Mouse (Mus musculus): ENCODE data around the gene Cpt2. TPM values are rescaled to one million over a fixed set of nuclear protein-coding genes. Genes with fewer than 3 reads are reported as not detected.
A peak's percentile ranks its signal among the peaks of the same experiment; 100 is the strongest.

The Cpt2 gene
- total and polyA plus RNA-seq, 3 experiments: 10.8 to 14.1 (median 13.5) TPM

GRCm38 (mm10) chr4:107923803-107924194 is 389 bp upstream of the Cpt2 start:
- Histone ChIP-seq H3K36me3 (replicated peaks in 1 of 2; ENCODE audit: control insufficient read depth in 1 of 2, insufficient read depth in 1 of 2, low read length in 1 of 2) (peaks cover 0 to 5% of the 10 kb centered on the region in 2 experiments), H3K9ac (ENCODE audit: insufficient read depth, low read depth) (no peak overlapping the region; the same call in 1 of the 2 replicates), H3K4me2 (ENCODE audit: insufficient read depth, low read depth, poor library complexity, severe bottlenecking) (peak overlapping the region; percentile 79), H3K4me3 (replicated peaks in 1 of 3; ENCODE audit: low read depth in 2 of 3, low read length in 2 of 3, poor library complexity in 1 of 3) (peak overlapping the region in 2 of 3 experiments; percentile 48 to 94), H3K4me1 (ENCODE audit: control insufficient read depth in 1 of 2, insufficient read depth in 2 of 2) (peaks cover 7 to 11% of the 10 kb centered on the region in 2 experiments), H3K79me2 (replicated peaks; ENCODE audit: control insufficient read depth, extremely low read depth, insufficient read depth, poor library complexity, severe bottlenecking) (no peaks in the 10 kb centered on the region), H3K27me3 (replicated peaks) (peaks cover 2% of the 10 kb centered on the region), H3K9me3 (replicated peaks; ENCODE audit: low read length) (no peaks in the 10 kb centered on the region), H3K27ac (ENCODE audit: insufficient read depth, low read depth) (no peak overlapping the region)
- in situ Hi-C loops (cut with MboI; ENCODE audit: low pct_ligation_motif_present, low pct_unique_long_range_greater_than_20kb, low sequenced_read_pairs) (no loop called here), dilution Hi-C loops (cut with MboI; ENCODE audit: extremely low pct_ligation_motif_present, extremely low pct_unique_long_range_greater_than_20kb, low sequenced_read_pairs) (no loop called here)
- DNase-seq (ENCODE audit: extremely low read depth): no peak
- TF ChIP-seq SIN3A (IDR thresholded peaks at IDR 0.05; ENCODE audit: low read length) (no peak), TCF12 (IDR thresholded peaks at IDR 0.05; ENCODE audit: low read depth, low read length) (no peak), TBP (conservative IDR thresholded peaks at IDR 0.05; ENCODE audit: low read depth, low read length) (no peak; the same call in 1 of the 2 replicates), GABPA (IDR thresholded peaks at IDR 0.05; ENCODE audit: insufficient replicate concordance, low read depth, low read length) (no peak), UBTF (IDR thresholded peaks at IDR 0.05; ENCODE audit: low read depth, low read length) (no peak), ELF1 (IDR thresholded peaks at IDR 0.05; ENCODE audit: low read depth, low read length) (no peak), CHD1 (IDR thresholded peaks at IDR 0.05; ENCODE audit: low read depth, low read length) (no peak), MXI1 (IDR thresholded peaks at IDR 0.05; ENCODE audit: low read depth, low read length) (no peak), NRF1 (IDR thresholded peaks at IDR 0.05; ENCODE audit: low read depth, low read length) (no peak), HCFC1 (IDR thresholded peaks at IDR 0.05; ENCODE audit: low read depth, low read length) (no peak), USF1 (IDR thresholded peaks at IDR 0.05; ENCODE audit: low read depth, low read length) (no peak), MAX (IDR thresholded peaks at IDR 0.05; ENCODE audit: low read length) (no peak)

- in situ Hi-C loops (cut with MboI; ENCODE audit: low pct_ligation_motif_present, low pct_unique_long_range_greater_than_20kb, low sequenced_read_pairs): no loop called here
- Histone ChIP-seq H3K36me3 (replicated peaks in 1 of 2; ENCODE audit: control insufficient read depth in 1 of 2, insufficient read depth in 1 of 2, low read length in 1 of 2) (peaks cover 0 to 7% of the 10 kb centered on the region in 2 experiments), H3K9ac (ENCODE audit: insufficient read depth, low read depth) (0 out of 2 replicates have a peak overlapping the region, but pooled peaks have one; percentile 14), H3K9me3 (replicated peaks; ENCODE audit: low read length) (no peaks in the 10 kb centered on the region), H3K27ac (ENCODE audit: insufficient read depth, low read depth) (no peak overlapping the region), H3K4me2 (ENCODE audit: insufficient read depth, low read depth, poor library complexity, severe bottlenecking) (no peak overlapping the region), H3K4me1 (ENCODE audit: control insufficient read depth in 1 of 2, insufficient read depth in 2 of 2) (peaks cover 7 to 11% of the 10 kb centered on the region in 2 experiments), H3K4me3 (replicated peaks in 1 of 3; ENCODE audit: low read depth in 2 of 3, low read length in 2 of 3, poor library complexity in 1 of 3) (no peak overlapping the region), H3K79me2 (replicated peaks; ENCODE audit: control insufficient read depth, extremely low read depth, insufficient read depth, poor library complexity, severe bottlenecking) (no peaks in the 10 kb centered on the region), H3K27me3 (replicated peaks) (peaks cover 2% of the 10 kb centered on the region)
- no peak for TF ChIP-seq HCFC1 (IDR thresholded peaks at IDR 0.05; ENCODE audit: low read depth, low read length)
- no peak for TF ChIP-seq RCOR1 (conservative IDR thresholded peaks at IDR 0.05; ENCODE audit: low read depth, low read length)
- no peak for TF ChIP-seq BHLHE40 (IDR thresholded peaks at IDR 0.05; ENCODE audit: low read depth, low read length)
- TF ChIP-seq KAT2A (IDR thresholded peaks at IDR 0.05; ENCODE audit: insufficient replicate concordance, low read length): no peak
- no peak for TF ChIP-seq MAZ (IDR thresholded peaks at IDR 0.05; ENCODE audit: low read depth, low read length)
- TF ChIP-seq E2F4 (IDR thresholded peaks at IDR 0.05; ENCODE audit: insufficient replicate concordance, low read depth, low read length): no peak
- no peak for TF ChIP-seq UBTF (IDR thresholded peaks at IDR 0.05; ENCODE audit: low read depth, low read length)
- TF ChIP-seq ZC3H11A (IDR thresholded peaks at IDR 0.05; ENCODE audit: low read depth, low read length): no peak
- TF ChIP-seq POLR2A (IDR thresholded peaks at IDR 0.05; ENCODE audit: low read depth, low read length): no peak
- no peak for TF ChIP-seq SMC3 (IDR thresholded peaks at IDR 0.05; ENCODE audit: low read depth, low read length)
- no peak for DNase-seq (ENCODE audit: extremely low read depth)
- dilution Hi-C loops (cut with MboI; ENCODE audit: extremely low pct_ligation_motif_present, extremely low pct_unique_long_range_greater_than_20kb, low sequenced_read_pairs): no loop called here
These were observed 1.5 kb downstream of the Cpt2 start for GRCm38 (mm10) chr4:107921952-107922351.

All from CH12.LX (cell line).